Mouse (Mus musculus) myocyte (in vitro differentiated cells): Measurements from ENCODE around the gene Auts2.

Experiments
- CEBPB ChIP-seq: IDR thresholded peaks from 2 replicates; pipeline ENCODE4 v1.6.1; 2011; ENCODE audit warnings: mild to moderate bottlenecking, moderate library complexity; ENCODE audit not compliant: poor library complexity, insufficient read depth, severe bottlenecking
- E2F4 ChIP-seq: IDR thresholded peaks from one replicate; pipeline ENCODE4 v1.6.1; 2011; ENCODE audit warnings: mild to moderate bottlenecking, control low read depth, moderate library complexity; ENCODE audit not compliant: insufficient read depth
- MAX ChIP-seq: IDR thresholded peaks from one replicate; pipeline ENCODE4 v1.6.1; 2011; ENCODE audit warnings: low read depth, mild to moderate bottlenecking, control low read depth
- MYOD1 ChIP-seq, 3 experiments: IDR thresholded peaks; one replicate each; pipeline ENCODE4 v1.6.1; 2011; ENCODE audit warnings: control low read depth in 2 of 3, low read depth in 2 of 3, mild to moderate bottlenecking in 2 of 3, moderate library complexity in 1 of 3; ENCODE audit not compliant: insufficient read length in 2 of 3, control insufficient read depth in 1 of 3
- POLR2A ChIP-seq: IDR thresholded peaks from one replicate; pipeline ENCODE4 v1.6.1; 2011; ENCODE audit warnings: low read depth, mild to moderate bottlenecking, control low read depth, moderate library complexity; ENCODE audit not compliant: insufficient read length
- POLR2AphosphoS2 ChIP-seq: IDR thresholded peaks from one replicate; pipeline ENCODE4 v1.6.1; 2011; ENCODE audit warnings: low read depth, control low read depth; ENCODE audit not compliant: insufficient read length
- REST ChIP-seq: IDR thresholded peaks from one replicate; pipeline ENCODE4 v1.6.1; 2011; ENCODE audit warnings: mild to moderate bottlenecking, control low read depth, moderate library complexity; ENCODE audit not compliant: insufficient read depth, insufficient read length
- TCF12 ChIP-seq: IDR thresholded peaks from one replicate; pipeline ENCODE4 v1.6.1; 2011; ENCODE audit warnings: mild to moderate bottlenecking, control low read depth; ENCODE audit not compliant: poor library complexity, insufficient read depth, severe bottlenecking
- TCF3 ChIP-seq: IDR thresholded peaks from one replicate; pipeline ENCODE4 v1.6.1; 2011; ENCODE audit warnings: low read depth, control low read depth; ENCODE audit not compliant: insufficient read length
- USF1 ChIP-seq: IDR thresholded peaks from one replicate; pipeline ENCODE4 v1.6.1; 2011; ENCODE audit warnings: low read depth, mild to moderate bottlenecking, control low read depth, moderate library complexity

- TF ChIP-seq E2F4 (no peak), POLR2A (no peak), TCF12 (no peak), POLR2AphosphoS2 (no peak), USF1 (no peak), TCF3 (no peak), MAX (no peak), CEBPB (no peak), MYOD1 (IDR thresholded peaks at IDR 0.05; ENCODE audit: control insufficient read depth in 1 of 3, insufficient read length in 2 of 3, low read depth in 2 of 3) (no peak), REST (no peak)
Observed at GRCm38 (mm10) chr5:132450071-132450470, 93.1 kb downstream of the Auts2 start.
